Mouse (Mus musculus): ENCODE measurements around the gene Gpc5. TPM values are rescaled to one million over a fixed set of nuclear protein-coding genes. Genes with fewer than 3 reads are reported as not detected.
A peak's percentile ranks its signal among the peaks of the same experiment; 100 is the strongest.

The Gpc5 gene
- polyA plus RNA-seq, 1 experiment from 2014 or later = 0.07 TPM

DNA sequence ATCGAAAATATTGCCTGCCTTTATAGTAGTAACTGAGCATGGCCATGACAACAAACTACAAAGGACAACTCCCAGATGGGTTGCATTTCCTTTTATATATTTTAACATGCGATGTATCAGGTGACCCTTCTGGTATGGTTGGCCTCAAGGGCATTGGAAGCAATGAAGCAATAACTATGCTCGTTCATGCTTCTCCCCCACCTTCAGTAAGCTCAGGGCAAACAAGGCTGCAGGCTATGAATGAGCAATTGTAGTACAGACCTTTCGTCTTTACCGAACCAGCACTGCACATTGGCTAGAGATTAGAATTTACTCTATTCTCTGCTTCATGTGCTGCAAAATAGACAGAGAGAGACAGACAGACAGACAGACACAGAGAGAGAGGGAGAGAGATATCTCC lies 322.5 kb downstream of the Gpc5 start:
- Histone ChIP-seq H3K27me3 (ENCODE audit: control insufficient read depth, insufficient read depth, low read length) (no peaks in the 10 kb centered on the region), H3K4me3 (ENCODE audit: low read depth, low read length) (no peak overlapping the region), H3K4me2 (replicated peaks; ENCODE audit: low read depth) (no peak overlapping the region), H3K27ac (replicated peaks) (no peak overlapping the region), H3K36me3 (ENCODE audit: control insufficient read depth, insufficient read depth, low read length) (no peaks in the 10 kb centered on the region), H3K9me3 (ENCODE audit: control insufficient read depth, low read length) (no peaks in the 10 kb centered on the region), H3K4me1 (replicated peaks; ENCODE audit: control insufficient read depth, insufficient read depth) (no peaks in the 10 kb centered on the region), H3K9ac (ENCODE audit: low read length) (no peak overlapping the region)
- DNase-seq (ENCODE audit: low spot score) (no peak), ATAC-seq (ENCODE audit: low FRiP score, low TSS enrichment) (no peak)
- TF ChIP-seq CTCF (IDR thresholded peaks at IDR 0.05; ENCODE audit: low read depth) (no peak), EP300 (optimal IDR thresholded peaks at IDR 0.05) (no peak)
- 62% methylated on average over 5 of the region's 5 CpGs for WGBS

DNA sequence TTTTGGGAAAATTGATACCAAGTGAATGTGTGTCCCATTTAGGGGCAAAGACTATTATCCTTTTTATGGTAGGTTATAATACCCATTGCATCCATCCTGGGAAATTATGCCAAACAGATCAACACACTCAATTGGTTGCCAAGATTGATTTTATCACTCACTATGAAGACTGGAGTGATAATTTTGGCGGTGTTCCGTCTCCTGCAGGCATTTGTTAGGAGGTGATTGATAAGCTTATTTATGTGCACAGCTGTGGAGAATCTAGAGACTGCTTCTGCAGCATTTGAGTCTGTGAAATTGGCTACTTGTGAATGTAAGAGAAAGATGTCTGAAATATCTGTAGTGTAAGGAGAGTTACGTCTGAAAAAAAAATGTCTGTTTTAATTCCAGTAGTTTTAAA lies 340.0 kb downstream of the Gpc5 start:
- Histone ChIP-seq H3K9me3 (ENCODE audit: control insufficient read depth, low read length) (no peaks in the 10 kb centered on the region), H3K9ac (ENCODE audit: low read length) (no peak overlapping the region), H3K4me1 (replicated peaks; ENCODE audit: control insufficient read depth, insufficient read depth) (no peaks in the 10 kb centered on the region), H3K36me3 (ENCODE audit: control insufficient read depth, insufficient read depth, low read length) (no peaks in the 10 kb centered on the region), H3K4me3 (ENCODE audit: low read depth, low read length) (no peak overlapping the region), H3K27me3 (ENCODE audit: control insufficient read depth, insufficient read depth, low read length) (no peaks in the 10 kb centered on the region), H3K4me2 (replicated peaks; ENCODE audit: low read depth) (no peak overlapping the region), H3K27ac (replicated peaks) (no peak overlapping the region)
- DNase-seq (ENCODE audit: low spot score) = no peak
- no peak for ATAC-seq (ENCODE audit: low FRiP score, low TSS enrichment)
- TF ChIP-seq CTCF (IDR thresholded peaks at IDR 0.05; ENCODE audit: low read depth) = no peak
- no peak for TF ChIP-seq EP300 (optimal IDR thresholded peaks at IDR 0.05)
- WGBS = 46% methylated on average over 3 of the region's 3 CpGs

DNA sequence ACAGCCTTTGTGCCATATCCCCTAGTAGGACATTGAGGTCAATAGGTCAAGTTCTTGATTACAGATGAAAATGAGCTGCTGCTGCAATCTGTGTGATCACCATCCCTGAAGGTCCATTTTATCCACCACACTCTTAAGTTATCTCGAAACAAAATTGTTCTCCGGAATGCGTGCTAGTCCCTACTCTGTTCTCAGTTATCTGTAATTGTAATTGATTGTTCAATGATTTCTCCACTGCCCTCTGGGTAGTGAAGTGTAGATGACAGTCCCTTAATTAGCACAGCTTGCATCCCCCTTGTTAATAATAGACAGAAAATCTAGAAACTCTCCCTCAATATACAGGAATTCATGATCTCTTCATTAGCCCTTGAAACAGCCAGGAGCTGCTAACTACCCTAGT lies 340.4 kb downstream of the Gpc5 start:
- Histone ChIP-seq H3K27me3 (ENCODE audit: control insufficient read depth, insufficient read depth, low read length) (no peaks in the 10 kb centered on the region), H3K9ac (ENCODE audit: low read length) (no peak overlapping the region), H3K36me3 (ENCODE audit: control insufficient read depth, insufficient read depth, low read length) (no peaks in the 10 kb centered on the region), H3K4me1 (replicated peaks; ENCODE audit: control insufficient read depth, insufficient read depth) (no peaks in the 10 kb centered on the region), H3K9me3 (ENCODE audit: control insufficient read depth, low read length) (no peaks in the 10 kb centered on the region), H3K4me3 (ENCODE audit: low read depth, low read length) (no peak overlapping the region), H3K27ac (replicated peaks) (no peak overlapping the region), H3K4me2 (replicated peaks; ENCODE audit: low read depth) (no peak overlapping the region)
- TF ChIP-seq EP300 (optimal IDR thresholded peaks at IDR 0.05) (no peak), CTCF (IDR thresholded peaks at IDR 0.05; ENCODE audit: low read depth) (no peak)
- DNase-seq (ENCODE audit: low spot score) (no peak), ATAC-seq (ENCODE audit: low FRiP score, low TSS enrichment) (no peak)
- whole genome bisulfite sequencing = 66% methylated on average over 3 of the region's 3 CpGs

DNA sequence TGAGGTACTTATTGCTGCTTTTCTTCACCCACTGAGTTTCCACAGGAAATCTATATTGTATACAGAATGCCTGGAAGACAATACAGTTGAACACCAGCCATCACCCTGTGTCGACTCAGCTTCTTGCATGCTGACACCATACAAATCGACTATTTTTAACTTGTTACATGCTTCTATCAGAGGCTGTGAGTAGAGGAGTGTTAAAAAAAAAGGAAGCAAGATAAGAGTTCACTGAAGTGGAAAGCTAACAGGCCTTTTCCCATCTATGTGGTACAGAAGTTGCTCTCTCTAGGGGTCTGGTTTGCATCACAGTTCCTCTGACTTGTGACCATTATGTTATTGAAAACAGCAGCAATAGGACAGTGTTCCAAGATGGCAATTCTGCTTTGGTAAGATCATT lies 344.6 kb downstream of the Gpc5 start:
- Histone ChIP-seq H3K4me1 (replicated peaks; ENCODE audit: control insufficient read depth, insufficient read depth) (no peaks in the 10 kb centered on the region), H3K9me3 (ENCODE audit: control insufficient read depth, low read length) (no peaks in the 10 kb centered on the region), H3K4me3 (ENCODE audit: low read depth, low read length) (no peak overlapping the region), H3K4me2 (replicated peaks; ENCODE audit: low read depth) (no peak overlapping the region), H3K9ac (ENCODE audit: low read length) (no peak overlapping the region), H3K36me3 (ENCODE audit: control insufficient read depth, insufficient read depth, low read length) (no peaks in the 10 kb centered on the region), H3K27ac (replicated peaks) (no peak overlapping the region), H3K27me3 (ENCODE audit: control insufficient read depth, insufficient read depth, low read length) (no peaks in the 10 kb centered on the region)
- WGBS = 41% methylated on average over 2 of the region's 2 CpGs
- no peak for ATAC-seq (ENCODE audit: low FRiP score, low TSS enrichment)
- no peak for TF ChIP-seq CTCF (IDR thresholded peaks at IDR 0.05; ENCODE audit: low read depth)
- no peak for DNase-seq (ENCODE audit: low spot score)

DNA sequence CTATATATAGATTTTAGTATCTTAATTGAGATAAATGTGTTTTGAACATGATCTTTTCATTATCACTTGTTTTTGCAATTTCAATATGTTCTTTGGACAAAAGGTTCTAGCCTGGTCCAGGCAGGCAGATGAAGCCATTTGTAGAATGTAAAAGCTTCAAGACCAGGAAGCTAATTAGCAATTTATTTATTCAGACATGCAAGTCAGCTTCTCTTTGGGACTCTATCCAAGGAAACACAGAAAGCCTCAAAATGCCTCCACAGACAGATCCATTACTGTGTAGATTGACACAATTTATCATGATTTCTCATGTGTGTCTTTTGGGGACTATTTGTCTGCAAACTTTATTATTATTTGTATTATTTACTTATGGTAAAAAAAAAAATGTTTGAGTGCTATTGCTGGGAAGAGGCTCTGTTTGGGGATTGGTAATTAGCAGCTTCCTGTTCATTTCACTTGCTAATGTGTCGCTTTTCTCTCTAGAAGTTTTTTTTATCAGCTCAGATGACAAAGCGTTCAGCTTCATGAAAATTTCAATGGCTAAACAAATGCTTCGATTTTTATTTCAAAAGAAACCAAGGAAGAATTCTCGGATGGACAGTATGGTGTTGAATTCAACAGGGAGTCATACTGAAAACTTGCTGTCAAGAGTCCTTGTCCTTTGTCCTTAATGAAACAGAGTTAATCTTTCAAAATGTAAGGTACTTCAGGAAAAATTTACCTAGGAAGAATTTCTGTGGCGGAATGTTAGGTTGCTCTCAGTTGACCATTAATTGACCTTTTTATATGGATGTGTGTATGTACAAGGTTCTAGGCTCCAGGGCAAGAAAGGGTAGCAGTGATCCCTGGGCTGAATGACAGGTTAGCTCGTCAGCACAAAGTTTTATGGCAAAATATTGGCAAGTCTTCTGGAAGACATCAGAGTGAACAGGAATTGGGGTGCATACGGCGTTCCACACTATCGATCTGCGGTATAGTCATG lies 353.1 kb downstream of the Gpc5 start:
- Histone ChIP-seq H3K27ac (replicated peaks) (no peak overlapping the region), H3K4me3 (ENCODE audit: low read depth, low read length) (no peak overlapping the region), H3K27me3 (ENCODE audit: control insufficient read depth, insufficient read depth, low read length) (no peaks in the 10 kb centered on the region), H3K4me2 (replicated peaks; ENCODE audit: low read depth) (no peak overlapping the region), H3K36me3 (ENCODE audit: control insufficient read depth, insufficient read depth, low read length) (no peaks in the 10 kb centered on the region), H3K9ac (ENCODE audit: low read length) (no peak overlapping the region), H3K9me3 (ENCODE audit: control insufficient read depth, low read length) (no peaks in the 10 kb centered on the region), H3K4me1 (replicated peaks; ENCODE audit: control insufficient read depth, insufficient read depth) (no peaks in the 10 kb centered on the region)
- ATAC-seq (ENCODE audit: low FRiP score, low TSS enrichment) = no peak
- DNase-seq (ENCODE audit: low spot score) = no peak
- WGBS = 73% methylated on average over 10 of the region's 10 CpGs
- TF ChIP-seq EP300 (optimal IDR thresholded peaks at IDR 0.05) (no peak), CTCF (IDR thresholded peaks at IDR 0.05; ENCODE audit: low read depth) (no peak)

DNA sequence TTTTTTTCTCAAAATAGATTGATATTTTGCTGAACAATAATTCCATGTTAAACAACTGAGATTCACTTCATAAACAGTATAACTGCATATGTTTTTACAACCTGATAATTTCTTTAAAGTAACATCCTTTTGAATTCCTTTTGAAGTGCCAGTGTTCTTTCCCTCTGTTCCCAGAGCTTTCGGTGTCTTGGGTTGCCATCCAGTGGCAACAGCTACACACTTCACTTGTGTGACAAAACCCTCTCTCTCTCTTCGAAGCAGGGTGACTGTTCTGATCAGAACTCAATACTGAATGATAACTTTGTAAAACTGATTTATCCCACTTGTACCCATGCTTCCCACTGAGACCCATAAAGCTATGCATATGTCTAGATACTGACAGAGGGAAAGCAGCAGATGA lies 358.9 kb downstream of the Gpc5 start:
- 53% methylated on average over 2 of the region's 2 CpGs for WGBS
- peak; percentile 44 for TF ChIP-seq CTCF (IDR thresholded peaks at IDR 0.05; ENCODE audit: low read depth)
- no peak for TF ChIP-seq EP300 (optimal IDR thresholded peaks at IDR 0.05)
- Histone ChIP-seq H3K4me2 (replicated peaks; ENCODE audit: low read depth) (no peak overlapping the region), H3K4me3 (ENCODE audit: low read depth, low read length) (no peak overlapping the region), H3K9me3 (ENCODE audit: control insufficient read depth, low read length) (no peaks in the 10 kb centered on the region), H3K27ac (replicated peaks) (no peak overlapping the region), H3K4me1 (replicated peaks; ENCODE audit: control insufficient read depth, insufficient read depth) (no peaks in the 10 kb centered on the region), H3K9ac (ENCODE audit: low read length) (no peak overlapping the region), H3K36me3 (ENCODE audit: control insufficient read depth, insufficient read depth, low read length) (no peaks in the 10 kb centered on the region), H3K27me3 (ENCODE audit: control insufficient read depth, insufficient read depth, low read length) (no peaks in the 10 kb centered on the region)
- DNase-seq (ENCODE audit: low spot score) = no peak
- no peak for ATAC-seq (ENCODE audit: low FRiP score, low TSS enrichment)
